Mouse (Mus musculus): ENCODE data around the gene Neurod4.

The Neurod4 gene

DNA sequence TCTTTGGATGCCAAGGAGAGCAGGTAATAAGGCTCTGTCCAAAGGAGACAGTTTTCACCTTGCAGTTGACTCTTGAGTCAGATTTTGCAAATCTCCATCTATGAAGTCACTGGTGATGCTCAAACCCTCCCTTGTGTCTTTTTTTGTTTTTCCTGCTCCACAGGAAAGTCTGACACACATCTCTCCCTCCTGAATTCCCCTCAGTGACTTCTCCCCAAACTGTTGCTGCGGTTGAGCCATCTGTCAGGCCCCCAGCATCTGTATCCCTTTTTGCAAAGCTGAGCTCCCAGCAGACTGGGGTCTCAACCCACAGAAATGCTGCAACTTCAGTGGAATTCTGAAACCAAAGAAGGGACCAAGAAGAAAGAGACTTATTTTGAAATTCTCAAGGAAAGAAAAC is 47.9 kb downstream of the Neurod4 start:
- DNase-seq = no peak

DNA sequence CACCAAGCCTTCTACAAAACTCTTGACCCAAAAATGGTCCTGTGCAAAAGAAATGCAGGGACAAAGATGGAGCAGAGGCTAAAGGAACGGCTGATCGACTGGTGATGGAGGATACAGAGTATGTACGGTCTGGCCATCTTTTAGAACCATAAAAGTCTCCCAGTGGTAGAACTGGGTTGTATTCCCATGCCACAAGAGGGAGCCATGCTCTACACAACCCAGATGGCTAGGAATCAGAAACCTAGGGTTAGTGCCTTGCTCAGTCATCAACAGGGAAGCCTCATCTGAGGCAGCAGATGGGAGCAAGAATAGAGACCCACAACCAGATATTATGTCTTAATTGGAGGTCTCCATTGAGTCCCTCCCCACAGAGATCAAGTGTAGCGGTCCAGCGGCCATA is 50.5 kb downstream of the Neurod4 start:
- DNase-seq = no peak

DNA sequence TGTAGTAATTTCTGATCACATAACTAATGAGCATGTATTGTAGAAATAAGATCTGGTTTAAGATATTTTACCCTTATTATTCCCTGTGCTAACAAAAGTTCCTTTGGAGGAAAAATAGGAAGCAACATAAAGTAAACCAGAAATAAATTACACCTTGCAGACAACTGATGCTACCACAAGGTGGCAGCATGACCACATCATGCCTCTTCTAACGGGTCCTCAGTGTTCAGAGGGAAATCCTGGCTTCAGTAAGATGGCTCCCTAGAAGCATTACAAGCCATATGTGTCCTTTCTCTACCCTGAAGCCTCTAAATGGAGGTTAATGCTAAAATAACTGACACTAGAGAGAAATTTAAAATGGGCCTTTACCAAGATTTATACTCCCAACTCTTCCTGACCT is 51.8 kb downstream of the Neurod4 start:
- peak in 1 of 2 experiments; percentile 15 for DNase-seq

DNA sequence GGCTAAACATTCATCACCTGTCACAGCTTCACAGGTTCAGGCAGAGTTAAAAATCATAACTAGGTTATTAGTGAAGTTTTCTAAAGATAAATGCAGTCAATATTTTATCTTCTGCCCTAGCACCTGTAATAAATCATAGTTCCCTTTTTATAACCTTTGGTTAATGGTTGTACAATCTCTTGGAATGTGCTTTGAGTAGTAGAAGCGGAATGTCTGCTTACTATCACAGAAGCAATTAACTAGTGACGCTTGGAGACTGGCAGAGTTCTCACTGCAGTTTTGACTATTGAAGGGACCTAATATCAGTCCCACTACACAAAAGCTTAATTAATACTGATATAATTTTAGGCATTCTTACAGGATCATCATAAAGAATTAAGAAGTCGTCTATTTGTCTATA is 55.0 kb downstream of the Neurod4 start:
- DNase-seq = no peak
